Mouse (Mus musculus) lung, postnatal 14 days (tissue): ENCODE results near the gene Doc2a.

Experiments
- DNase-seq: peaks from one replicate; pipeline ENCODE4 v3.0.0; 2021

Gene Doc2a

DNA sequence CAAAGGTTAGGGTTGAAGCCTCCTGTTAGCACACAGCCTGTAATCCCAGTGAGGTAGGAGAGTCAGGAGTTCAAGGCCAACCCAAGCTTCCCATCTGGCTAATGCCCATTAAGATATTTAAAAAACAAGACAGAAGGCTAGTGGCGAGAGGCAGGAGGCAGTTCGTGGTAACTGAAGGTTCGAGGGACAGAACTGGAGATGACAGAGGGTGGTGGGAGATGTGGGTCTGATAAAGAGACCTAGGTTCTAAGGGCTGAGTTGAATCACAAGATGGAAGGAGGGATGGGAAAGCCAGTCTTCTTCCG is at the start of gene Doc2a:
Doc2a (plus strand) TSS at position 301 of the 305 bp plus-strand sequence.
- DNase-seq = no peak

DNA sequence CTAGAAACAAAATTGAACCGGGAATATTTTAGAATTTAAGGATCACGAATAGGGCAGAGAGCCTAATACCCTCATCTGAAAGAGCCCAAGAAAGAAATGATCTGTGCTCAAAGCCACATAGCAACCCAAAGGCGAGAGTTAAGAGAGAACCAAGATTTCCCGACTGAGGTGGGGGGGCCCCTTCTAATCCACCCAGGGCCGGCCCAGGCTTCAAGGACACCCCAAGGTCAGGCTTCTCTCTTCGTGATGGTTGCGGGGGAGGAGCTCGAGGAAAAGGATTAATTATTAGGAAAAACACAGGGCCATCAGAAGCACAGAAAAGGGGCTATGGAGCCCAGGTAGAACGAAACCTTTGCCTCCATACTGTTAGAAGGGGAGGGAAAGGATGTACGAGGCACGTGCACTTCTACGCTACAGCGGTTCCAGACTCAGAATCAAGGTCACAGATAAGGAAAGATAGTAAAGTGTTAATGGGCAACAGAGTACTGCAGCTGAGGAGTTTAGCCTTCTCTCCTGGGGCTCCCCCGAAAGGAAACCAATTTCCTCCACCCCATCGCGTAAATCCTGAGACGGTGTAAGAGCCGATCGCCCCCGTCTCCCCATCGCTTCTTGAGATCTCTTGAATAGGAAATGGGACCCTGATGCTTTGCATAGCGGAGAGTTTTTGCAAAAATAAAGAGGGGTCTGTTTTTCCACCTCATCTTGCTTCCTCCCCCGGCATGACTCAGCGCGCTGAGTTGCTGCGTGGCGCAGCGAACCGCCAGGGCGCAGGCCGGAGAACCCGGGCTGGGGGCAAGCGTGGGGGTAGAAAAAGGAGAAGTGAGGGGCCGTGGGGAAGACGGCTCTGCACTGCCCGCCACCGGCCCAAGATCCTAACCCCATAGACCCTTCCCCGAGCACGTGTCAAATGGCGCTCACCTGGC is 48.8 kb upstream of the Doc2a start:
- no peak for DNase-seq

DNA sequence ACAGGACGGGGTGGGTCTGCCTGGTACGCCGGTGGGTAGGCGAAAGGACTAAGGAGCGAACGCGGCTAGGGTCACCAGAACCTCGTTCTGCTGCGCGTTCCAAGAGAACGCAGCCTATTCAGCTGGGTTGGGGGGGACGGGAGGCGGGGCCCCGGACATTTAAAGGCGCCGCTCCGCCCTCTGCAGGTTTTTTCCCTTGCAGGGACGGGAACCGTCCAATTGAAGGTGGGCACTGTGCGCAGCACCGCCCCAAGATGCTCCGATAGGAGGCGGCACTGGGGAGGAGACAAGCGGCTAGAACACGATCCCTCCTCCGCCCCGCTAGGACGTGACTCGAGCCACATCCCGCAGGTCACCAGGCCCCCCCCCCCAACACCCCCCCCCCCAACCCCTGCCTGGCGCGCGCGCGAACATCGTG is 48.2 kb upstream of the Doc2a start:
- peak; percentile 97 for DNase-seq

DNA sequence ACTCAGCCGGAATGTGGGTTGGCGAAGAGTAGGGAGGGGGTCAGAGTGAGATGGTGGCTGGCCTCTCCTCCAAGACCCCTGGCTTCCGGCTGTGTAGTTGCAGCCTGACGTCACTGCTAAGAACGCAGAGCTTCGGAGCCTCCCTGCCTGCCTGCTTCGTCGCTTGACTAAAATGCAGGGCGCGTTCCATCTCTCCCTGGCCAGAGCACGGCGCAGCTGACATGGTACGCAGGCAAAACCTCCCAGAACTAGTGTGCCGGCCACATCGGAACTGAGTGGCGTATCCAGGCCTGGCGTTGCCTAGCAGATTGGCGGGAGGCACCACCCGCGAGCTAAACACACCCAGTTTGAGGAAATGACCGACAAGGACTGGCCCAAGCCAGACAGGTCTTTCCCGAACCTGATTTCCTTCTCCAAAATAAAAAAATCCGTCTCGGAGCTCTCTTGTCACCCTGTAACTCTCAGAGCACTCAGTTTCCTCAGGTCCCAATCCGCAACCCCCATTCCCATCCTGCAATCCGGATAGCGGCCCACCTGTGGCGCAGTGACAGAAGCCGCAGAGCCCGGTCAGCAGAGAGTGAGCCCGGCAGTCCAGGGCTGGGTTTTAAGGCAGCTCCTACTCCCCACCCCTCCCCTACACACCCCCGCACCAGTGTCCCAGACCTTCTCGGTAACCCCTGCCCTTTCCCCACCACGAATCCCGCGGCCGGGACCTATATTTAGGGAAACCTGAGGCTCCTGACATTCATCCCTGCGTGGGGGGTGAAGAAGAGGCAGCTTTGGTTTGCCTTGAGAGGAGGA is 47.5 kb upstream of the Doc2a start:
- DNase-seq = no peak

DNA sequence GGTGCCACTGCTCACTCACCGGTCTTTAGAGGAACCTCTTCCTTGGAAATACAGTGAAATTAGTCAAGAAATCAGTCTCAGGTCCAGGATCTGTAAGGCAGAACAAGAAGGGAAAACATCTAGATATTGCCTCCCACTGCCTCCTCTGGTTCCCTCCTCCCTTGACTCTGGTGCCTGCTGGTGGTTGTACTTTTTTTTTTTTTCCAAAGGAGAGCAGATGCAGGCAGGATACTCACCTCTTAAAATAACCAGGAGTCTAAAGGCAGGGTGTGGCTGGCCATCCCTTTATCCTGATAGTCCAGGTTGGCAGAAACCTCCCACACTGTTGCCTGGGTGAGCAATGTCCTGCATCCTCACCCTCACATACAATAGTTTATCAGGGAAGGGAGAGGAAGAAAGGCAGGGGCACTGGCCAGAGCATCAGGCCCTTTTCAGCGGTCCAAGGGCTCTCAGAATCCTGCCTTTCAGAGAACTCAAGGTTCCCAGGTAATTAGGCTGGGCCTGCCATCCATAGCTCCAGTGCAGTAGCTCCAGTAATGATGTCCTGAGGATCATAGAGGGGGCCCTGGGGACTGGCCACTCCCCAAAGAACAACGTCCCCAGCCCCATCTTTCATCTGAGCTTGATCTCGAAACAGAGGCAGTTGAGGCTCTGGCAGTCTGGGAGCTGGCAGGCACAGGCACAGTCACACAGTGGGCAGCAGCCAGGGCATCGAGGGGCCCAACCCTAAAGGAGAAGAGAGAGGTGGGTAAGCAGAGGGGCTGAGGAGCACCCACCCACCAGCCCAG is 46.8 kb upstream of the Doc2a start:
- no peak for DNase-seq

DNA sequence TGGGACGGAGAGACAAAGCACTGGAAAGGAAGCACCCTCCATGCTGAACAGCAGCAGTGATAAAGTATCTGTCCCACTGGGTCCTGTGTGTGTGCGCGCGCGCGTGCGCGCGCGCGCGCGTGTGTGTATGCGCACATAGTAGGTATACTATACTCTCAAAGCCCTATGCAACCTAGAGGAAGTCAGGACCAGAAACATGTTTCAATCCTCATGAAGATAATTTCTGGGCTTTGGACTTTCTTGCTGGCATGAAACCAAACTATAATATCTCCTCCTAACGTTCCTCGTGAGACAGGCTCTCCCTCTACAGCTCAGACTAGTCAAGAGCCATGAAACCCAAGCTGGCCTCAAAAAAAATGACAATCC is 46.2 kb upstream of the Doc2a start:
- no peak for DNase-seq

DNA sequence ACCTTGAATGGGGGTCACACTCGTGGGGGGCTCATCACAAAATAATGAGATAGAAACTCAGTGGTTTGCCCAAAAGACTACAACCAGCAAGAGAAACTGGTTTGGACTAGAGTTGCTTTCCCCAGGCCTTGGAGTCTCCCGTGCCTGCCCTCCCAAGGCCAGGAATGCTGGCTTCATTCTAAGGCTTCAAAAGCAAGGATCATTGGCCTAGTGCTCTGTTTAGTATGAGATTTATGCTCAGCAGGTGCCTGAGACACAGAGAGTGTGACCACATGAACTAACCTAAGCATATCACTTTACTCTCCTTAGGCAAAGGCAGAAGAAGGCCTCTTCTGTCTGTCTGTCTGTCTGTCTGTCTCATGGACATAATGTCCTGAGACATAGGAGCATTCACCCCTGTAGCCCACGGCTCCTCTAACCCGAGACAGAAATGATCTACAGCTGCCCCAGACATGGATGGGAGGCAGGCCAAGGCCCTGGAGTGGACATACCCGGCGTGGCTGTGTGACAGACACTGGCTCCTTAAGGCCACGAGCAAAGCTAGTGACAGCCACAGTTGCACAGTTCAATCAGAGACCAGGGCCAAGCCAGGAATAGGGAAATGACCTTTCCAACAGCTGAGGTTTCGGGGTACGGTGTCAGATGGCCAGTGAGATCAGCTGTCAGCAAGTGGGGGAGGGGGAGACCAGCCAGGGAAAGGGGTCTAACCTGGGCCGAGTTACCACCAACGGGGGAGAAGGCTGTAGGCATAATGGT is 44.9 kb upstream of the Doc2a start:
- no peak for DNase-seq

DNA sequence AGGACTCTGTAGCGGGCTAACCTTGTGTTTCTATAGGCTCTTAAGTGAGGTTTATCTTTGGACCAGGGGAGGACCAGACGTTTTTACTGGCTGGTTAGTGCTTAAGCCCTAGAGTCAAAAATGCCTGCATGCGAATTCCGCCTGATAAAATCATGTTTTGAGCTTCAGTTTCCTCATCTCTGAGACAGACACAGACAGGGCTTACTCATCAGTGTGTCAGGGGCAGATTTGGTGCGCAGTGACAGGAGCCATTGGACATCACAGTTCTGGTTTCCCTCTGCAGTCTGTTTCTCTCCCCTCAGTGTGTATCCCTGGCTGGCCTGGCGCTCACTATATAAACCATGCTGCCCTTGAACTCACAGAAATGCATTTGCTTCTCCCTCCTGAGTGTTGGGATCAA is 44.0 kb upstream of the Doc2a start:
- DNase-seq = no peak

DNA sequence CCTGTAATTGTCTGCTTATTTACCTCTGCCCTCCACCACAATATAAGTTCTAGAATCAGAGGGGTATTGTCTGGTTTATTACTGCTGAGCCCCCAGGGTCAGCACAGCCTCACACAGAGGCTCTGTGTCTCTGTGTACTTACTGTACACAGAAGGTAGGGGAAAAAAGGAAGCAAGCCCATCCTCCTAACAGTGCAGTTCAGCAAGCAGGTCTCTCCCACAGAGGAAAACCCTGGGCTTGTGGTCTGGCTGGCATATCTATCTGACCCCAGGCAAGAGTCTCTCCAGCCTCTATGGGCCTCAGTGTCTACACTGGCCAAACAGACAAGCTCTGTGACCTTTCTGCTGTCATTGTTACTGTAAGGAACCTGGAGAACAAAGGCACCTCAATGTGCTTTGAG is 43.5 kb upstream of the Doc2a start:
- no peak for DNase-seq

DNA sequence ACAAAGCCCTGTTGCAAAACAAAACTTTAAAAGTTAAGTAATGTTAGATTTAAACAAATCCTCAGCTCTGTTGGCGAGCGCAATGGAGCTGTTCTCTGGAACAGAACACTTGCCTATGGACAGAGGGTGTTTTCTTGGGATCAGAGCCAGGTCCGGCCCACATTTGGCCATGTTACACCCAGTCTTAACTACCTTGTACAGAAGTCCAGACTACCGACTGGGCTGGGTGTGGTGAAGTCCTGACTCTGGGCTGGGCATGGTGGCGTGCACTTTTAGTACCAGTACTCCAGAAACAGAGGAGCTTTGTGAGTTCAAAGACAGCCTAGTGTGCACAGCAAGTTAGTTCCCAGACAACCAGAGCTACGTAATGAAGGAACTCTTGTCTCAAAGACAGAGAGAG is 40.3 kb upstream of the Doc2a start:
- peak; percentile 51 for DNase-seq

DNA sequence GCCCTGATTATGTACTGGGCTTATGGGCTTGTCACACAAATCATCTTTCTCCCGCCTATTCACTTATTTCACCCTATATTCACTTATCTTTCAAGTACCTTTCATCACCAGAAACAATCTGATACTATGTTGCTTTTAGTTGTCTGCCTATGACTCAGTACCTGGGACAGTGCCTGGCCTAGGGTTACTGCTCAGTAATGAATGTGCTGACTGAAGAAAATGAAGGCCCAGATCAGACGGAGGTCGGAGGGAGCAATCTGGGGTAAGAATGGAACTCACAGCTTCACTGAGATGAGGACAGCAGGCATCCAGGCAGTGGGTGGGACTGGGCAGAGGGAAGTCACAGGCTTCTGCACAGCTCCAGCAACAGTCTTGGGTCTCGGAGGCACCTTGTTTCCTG is 39.8 kb upstream of the Doc2a start:
- no peak for DNase-seq

DNA sequence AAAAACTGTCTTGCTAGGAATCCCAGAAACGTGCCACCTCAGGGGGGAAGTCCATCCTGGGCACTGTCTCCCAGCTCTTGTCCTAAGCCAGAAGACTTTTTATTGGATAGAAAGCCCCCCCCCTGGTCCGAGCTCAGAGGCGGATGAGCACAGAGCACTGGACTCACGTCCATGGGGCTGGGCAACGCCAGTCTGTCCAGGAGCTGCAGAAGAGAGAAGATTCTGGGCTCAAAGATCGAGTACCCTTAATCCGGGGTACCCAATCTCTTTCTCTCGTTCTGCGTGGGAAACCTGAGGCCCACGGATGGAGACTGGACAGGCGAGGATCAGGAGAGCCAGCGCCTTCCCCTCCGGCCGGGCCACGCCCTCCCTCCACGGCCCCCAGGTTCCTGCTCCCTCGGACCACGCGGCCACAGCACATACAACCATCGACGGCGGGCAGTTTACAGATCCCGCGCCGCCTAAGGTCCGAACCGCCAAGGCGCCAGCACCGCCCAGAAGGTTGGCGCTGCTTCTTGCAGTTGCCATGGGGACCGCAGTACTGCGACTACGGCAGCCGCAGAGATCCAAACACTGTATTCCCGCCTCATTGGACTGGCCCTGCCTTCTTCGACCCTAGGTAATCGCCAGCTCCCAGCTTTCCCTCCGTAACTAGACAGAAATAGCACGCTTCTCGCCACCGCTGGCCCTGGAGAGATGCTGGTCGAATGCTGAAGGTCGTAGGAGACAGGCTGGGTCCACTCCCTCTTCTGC is 38.3 kb upstream of the Doc2a start:
- peak; percentile 83 for DNase-seq

DNA sequence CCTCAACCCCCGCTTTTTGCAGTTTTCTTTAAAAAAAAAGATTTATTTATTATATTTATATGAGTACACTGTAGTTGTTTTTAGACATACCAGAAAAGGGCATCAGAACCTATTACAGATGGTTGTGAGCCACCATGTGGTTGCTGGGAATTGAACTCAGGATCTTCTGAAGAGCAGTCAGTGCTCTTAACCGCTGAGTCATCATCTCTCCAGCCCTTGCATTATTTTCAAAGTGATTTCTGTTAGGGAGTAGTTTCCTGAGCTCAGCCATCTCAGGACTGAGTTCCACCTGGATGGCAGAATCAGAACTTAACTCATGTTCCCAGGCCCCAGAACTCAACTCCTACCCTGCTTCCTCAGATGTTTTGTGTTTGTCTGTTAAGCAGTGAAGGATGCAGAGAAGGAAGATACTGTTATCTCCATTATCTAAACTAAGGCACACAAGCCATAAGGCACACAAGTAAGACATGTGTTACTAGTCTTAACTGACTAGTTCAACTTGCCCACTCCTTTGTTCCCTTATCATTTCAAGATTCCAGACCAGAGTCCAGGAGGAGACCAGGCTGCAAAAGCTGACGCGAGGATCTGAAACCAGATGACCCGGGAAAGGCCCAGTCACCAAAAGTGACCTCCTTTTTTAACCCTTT is 37.4 kb upstream of the Doc2a start:
- no peak for DNase-seq

DNA sequence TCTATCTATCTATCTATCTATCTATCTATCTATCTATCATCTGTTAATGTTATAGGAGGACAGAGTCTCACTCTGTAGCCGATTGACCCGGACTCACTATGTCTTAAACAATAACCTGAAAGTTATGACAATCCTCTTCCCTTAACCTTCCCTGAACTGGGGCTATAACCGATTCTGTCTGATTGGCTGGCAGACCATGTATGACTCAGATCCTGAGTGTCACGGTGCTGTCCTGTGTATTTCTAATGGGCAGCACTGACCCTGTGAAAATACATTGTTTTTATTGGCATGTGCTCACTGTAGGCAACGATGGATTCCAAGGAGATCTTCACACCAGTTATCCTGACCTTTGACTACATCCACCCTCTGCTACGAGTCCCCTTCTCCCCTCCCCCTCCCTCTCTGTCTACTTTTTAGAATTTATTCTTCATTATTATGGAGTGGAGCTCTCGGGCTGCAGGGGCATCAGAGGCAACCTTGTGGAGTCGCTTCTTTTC is 31.4 kb upstream of the Doc2a start:
- no peak for DNase-seq

DNA sequence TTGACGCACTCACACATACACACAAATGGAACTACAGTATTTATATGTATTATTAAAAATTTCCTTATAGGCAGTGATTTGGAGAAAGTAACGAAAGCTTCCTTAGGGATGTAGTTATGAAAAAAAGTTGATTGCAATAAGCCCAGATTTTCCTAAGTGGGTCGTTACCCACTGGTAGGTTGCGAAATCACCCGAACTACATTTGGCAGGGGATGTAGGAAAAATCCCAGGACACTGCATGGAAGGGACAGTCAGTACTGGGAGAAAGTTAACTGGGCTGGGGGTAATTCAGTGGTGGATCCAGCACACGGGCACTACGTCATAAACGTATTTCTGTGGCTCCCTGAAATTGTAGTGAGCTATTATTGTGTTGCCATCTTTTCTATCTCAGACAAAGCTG is 30.7 kb upstream of the Doc2a start:
- no peak for DNase-seq

DNA sequence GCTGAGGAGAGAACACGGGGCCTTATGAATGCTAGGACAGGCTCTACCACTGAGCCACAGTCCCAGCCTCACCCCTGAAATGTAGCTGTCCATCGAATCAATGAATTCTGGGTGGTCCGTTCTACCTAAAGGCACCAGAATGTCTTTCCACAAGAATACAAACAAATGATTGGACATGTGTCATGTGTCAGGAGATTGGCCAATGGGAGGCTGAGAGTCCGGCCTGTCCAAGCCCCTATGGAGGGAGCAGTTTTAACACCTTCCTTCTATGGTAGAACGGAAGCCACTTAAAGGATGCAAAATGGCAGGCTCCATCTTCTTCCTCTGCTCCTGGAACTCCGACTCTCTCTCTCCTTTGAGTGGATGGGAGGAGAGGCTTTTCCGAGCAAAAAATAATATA is 29.6 kb upstream of the Doc2a start:
- no peak for DNase-seq

DNA sequence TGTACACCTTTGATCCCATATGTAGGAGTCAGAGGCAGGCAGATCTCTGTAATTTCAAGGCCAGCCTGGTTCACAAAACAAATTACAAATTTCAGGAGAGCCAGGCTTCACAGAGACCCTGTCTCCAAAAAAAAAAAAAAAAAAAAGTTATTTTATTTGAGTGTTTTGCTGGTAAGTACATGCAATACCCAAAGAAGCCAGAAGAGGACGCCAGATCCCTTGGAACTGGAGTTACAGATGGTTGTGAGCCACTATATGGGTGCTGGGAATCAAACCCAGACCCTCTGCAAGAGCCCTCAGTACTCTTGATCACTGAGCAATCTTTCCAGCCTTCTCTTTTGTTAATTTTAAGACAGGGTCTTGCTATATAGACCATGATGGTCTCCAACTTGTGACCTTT is 28.4 kb upstream of the Doc2a start:
- no peak for DNase-seq

DNA sequence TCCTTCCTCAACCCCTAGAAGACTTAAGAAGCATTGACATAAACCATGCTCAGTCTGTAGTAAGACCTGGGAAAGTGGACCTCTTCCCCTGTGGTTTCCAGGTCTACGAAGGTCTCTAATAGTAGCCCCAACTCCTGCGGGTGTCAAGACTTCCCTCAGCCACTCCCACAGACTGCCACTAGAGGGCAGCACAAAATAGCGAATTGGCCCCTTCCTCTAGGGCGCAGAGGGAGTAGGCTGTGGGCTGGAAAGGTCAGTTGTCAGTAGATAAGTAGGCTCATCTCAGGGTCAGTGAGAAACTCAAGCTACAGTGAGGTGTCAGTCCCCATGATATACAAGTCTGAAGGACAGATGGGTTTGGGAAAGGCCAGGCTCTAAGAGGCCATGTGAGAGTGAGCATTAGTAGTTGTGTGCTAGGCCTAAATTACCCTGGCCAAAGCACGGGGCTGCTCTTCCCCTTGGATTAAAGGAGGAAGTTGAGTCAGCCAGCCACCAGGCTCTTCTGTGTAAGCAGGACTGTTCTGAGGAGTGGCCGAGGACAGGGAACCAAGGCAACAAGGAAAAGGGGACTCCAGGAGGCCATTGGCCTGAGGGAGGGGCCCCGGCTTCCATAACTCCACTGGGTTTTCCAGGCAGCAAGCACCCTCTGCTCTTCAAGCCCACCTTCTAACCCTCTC is 25.2 kb upstream of the Doc2a start:
- DNase-seq = peak; percentile 89

DNA sequence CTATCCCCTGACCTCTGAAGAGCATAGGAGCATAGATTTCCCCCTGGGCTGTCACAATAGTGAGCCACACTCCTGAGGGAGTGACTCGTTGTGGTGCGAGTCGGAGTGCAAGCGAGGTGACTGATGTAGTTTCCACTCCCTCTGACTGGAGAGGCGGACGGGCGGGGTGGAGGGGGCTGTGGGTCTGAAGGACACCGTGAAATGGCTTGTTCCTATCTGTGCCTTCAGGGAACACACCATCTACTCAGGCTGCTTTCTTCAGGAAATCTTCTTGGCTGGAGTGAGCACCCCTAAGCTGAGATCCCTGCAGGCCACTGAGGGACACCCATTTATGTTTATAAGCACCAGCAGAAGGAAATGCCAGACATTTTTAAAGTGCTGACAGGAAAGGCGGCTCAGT is 24.5 kb upstream of the Doc2a start:
- DNase-seq = no peak

DNA sequence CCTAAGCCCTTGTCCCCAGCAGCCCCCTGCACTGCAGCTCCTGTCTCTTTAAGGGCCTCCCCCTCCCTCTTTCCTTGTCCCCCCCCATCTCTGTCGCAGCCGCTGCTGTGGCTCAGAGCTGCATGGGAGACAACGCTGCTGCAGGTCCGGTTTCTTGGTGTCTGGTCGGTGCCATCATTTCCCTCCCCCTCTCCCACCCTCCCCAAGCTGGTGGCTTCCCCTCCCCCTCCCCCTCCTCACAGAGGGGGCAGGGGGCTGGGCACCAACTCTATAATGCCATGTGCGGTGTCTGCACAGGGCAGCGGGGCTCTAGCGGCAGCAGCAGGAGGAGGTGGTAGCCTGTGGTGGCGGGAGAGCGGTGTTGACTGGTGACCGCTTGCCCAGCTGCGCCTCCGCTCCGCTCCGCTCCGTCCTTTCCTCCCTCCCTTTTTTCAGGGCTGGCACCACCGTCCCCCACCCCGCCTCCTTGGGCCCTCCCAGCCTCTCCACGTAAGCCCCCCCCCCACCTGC is 24.0 kb upstream of the Doc2a start:
- DNase-seq = no peak

DNA sequence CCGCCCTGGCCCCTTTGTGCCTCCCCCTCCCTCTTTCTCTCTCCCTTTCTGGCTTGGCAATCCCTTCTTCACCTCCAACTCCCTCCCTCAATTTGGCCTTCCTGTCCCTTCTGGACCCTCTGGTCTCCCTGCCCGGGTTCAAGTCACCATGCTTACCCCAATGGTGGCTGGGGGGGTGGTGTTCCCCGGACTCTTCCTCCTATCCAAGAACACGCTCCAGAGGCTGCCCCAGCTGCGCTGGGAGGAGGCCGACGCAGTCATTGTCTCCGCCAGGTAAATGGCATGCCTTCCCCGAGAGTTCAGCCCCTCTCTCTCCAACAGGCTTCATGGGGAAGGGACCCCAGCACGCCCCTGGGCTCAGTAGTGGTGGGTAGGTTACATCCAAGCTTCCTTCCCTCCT is 23.3 kb upstream of the Doc2a start:
- no peak for DNase-seq
